In genomic region chr3:95655437-95655836, GRCm38 (mm10) we compare ENCODE assay signal across 23 mouse cellular contexts. TPM values are rescaled to one million over a fixed set of nuclear protein-coding genes. Genes with fewer than 3 reads are reported as not detected.
DNase-seq lines count a peak whose midpoint lies in the region; TF ChIP-seq lines count a peak whose summit lies in the region.
"Had no signal": no experiment of that assay in that cellular context is flagged by ENCODE, and none has a peak within 500 bp of the region (broad histone marks: within the 10 kb centered on the region; RNA-seq: fewer than 3 reads in every experiment).

No protein-coding gene starts in this region.

- H3K79me2 ChIP-seq in liver, adult 2 months (ENCODE audit: control insufficient read depth, insufficient read depth, low read length): peaks cover 15% of the 10 kb centered on the region

- TF ChIP-seq CTCF in liver, adult 2 months (IDR thresholded peaks at IDR 0.05; ENCODE audit: low read depth, low read length): no peak
- no peak for TF ChIP-seq CTCF in bone marrow macrophage, adult 2 months (IDR thresholded peaks at IDR 0.05; ENCODE audit: low read depth, low read length)

- no peak overlapping the region for H3K4me3 ChIP-seq in heart, embryonic 10.5 days
- no peak overlapping the region for H3K4me3 ChIP-seq in liver, adult 2 months (ENCODE audit: insufficient read depth, low read depth, low read length)
- H3K4me3 ChIP-seq in bone marrow macrophage, adult 2 months (ENCODE audit: insufficient read depth, low read length): no peak overlapping the region
- H3K4me3 ChIP-seq: embryonic facial prominence, embryonic 13.5 days; erythroblast, embryonic 14.5 days; forebrain, embryonic 12.5 days; limb, embryonic 15.5 days; megakaryocyte, embryonic 14.5 days; midbrain, embryonic 13.5 days had no signal

- peaks cover 7% of the 10 kb centered on the region for H3K36me3 ChIP-seq in heart, embryonic 10.5 days
- peaks cover 6% of the 10 kb centered on the region for H3K36me3 ChIP-seq in liver, adult 2 months (ENCODE audit: control insufficient read depth, insufficient read depth, low read length)
- H3K36me3 ChIP-seq: forebrain, embryonic 12.5 days; midbrain, embryonic 13.5 days had no signal

- no peak for TF ChIP-seq POLR2A in liver, adult 2 months (IDR thresholded peaks at IDR 0.05; ENCODE audit: extremely low read depth, insufficient read depth, low read length)
- no peak for TF ChIP-seq POLR2A in bone marrow macrophage, adult 2 months (IDR thresholded peaks at IDR 0.05; ENCODE audit: borderline replicate concordance, low read depth, low read length)

- peak; percentile 48 to 59 for DNase-seq in heart, adult 18-20 months
- no peak for DNase-seq in heart, embryonic 10.5 days (ENCODE audit: low spot score)
- DNase-seq in liver, adult 2 months (ENCODE audit: extremely low read depth, low read depth, low spot score): peak; percentile 55
- DNase-seq in liver: no peak
- DNase-seq in spleen, postnatal 36 days (ENCODE audit: low spot score in 2 of 2): no peak
- DNase-seq in thymus, postnatal 0 days (ENCODE audit: low spot score): no peak
- DNase-seq: cerebellum, adult 8-10 months; cerebellum, postnatal 36 days; embryo, embryonic 11 days; heart, postnatal 10 days; kidney, adult 11 months; kidney, postnatal 14 days; left cerebral cortex, postnatal 4 days; lung, adult 18-20 months; lung, postnatal 14 days had no signal

- H3K9me3 ChIP-seq in heart, embryonic 10.5 days: no peaks in the 10 kb centered on the region
- H3K9me3 ChIP-seq: embryonic facial prominence, embryonic 13.5 days; forebrain, embryonic 12.5 days; limb, embryonic 15.5 days; megakaryocyte, embryonic 14.5 days; midbrain, embryonic 13.5 days had no signal

- H3K27ac ChIP-seq in heart, embryonic 10.5 days: no peak overlapping the region
- peak overlapping the region; percentile 28; the same call in 1 of the 2 replicates for H3K27ac ChIP-seq in liver, adult 2 months (replicated peaks; ENCODE audit: insufficient read depth, low read depth, low read length)
- peak overlapping the region; percentile 100 for H3K27ac ChIP-seq in bone marrow macrophage, adult 2 months (ENCODE audit: insufficient read depth, low read depth, low read length)
- H3K27ac ChIP-seq: embryonic facial prominence, embryonic 13.5 days; forebrain, embryonic 12.5 days; hindbrain, postnatal 0 days; limb, embryonic 15.5 days; midbrain, embryonic 13.5 days had no signal

- peaks cover 28% of the 10 kb centered on the region for H3K4me1 ChIP-seq in heart, embryonic 10.5 days
- H3K4me1 ChIP-seq in liver, adult 2 months (ENCODE audit: control insufficient read depth, insufficient read depth, low read length): peaks cover 8% of the 10 kb centered on the region
- peaks cover 65% of the 10 kb centered on the region for H3K4me1 ChIP-seq in bone marrow macrophage, adult 2 months (ENCODE audit: control insufficient read depth, insufficient read depth, low read length)

- no peak overlapping the region for H3K9ac ChIP-seq in liver, adult 2 months (ENCODE audit: low read depth, low read length)
- H3K9ac ChIP-seq: embryonic facial prominence, embryonic 13.5 days; forebrain, embryonic 12.5 days; limb, embryonic 15.5 days; midbrain, embryonic 13.5 days had no signal

- 83% methylated on average over 5 of the region's 5 CpGs for WGBS in heart, embryonic 10.5 days
- WGBS in liver, adult 2 months: 63% methylated on average over 5 of the region's 5 CpGs

- no peaks in the 10 kb centered on the region for H3K27me3 ChIP-seq in heart, embryonic 10.5 days (ENCODE audit: insufficient read depth, poor library complexity, severe bottlenecking)
- no peaks in the 10 kb centered on the region for H3K27me3 ChIP-seq in liver, adult 2 months (ENCODE audit: control insufficient read depth, insufficient read depth, low read length)
- H3K27me3 ChIP-seq: embryonic facial prominence, embryonic 13.5 days; forebrain, embryonic 12.5 days; limb, embryonic 15.5 days; megakaryocyte, embryonic 14.5 days; midbrain, embryonic 13.5 days had no signal

RNA-seq across cellular contexts. Expression of gene Mcl1, which starts 3.2 kb away (rescaled TPM):
- total RNA-seq in heart, adult 18-20 months (2021): 100 to 1,000 TPM; 159 to 167 TPM
- polyA plus RNA-seq in heart, embryonic 10.5 days (2016; fragmentation: Nextera tagmentation; extraction: Ambion mirVana): 37.7 and 50.2 TPM in 2 replicates
- total RNA-seq in liver, adult 2 months (2014; rRNA removed): 57.5 and 92.2 TPM in 2 replicates
- 38.7 and 39.4 TPM in 2 replicates for polyA plus RNA-seq in liver, adult 2 months (2012; rRNA removed)
- 565 and 578 TPM in 2 replicates for polyA plus RNA-seq in bone marrow macrophage, adult 2 months (2012; ENCODE audit: insufficient read depth, insufficient read length, missing spikeins)
- polyA plus RNA-seq in thymus, postnatal 0 days (2015; fragmentation: Nextera tagmentation; extraction: Ambion mirVana): 81.3 and 91.3 TPM in 2 replicates

RNA-seq across cellular contexts. Expression of gene Ensa, which starts 30.6 kb away (rescaled TPM):
- total RNA-seq in heart, adult 18-20 months (2021): 10 to 100 TPM; 74.3 to 75.2 TPM
- polyA plus RNA-seq in heart, embryonic 10.5 days (2016; fragmentation: Nextera tagmentation; extraction: Ambion mirVana): 59.3 and 67.2 TPM in 2 replicates
- 23.5 and 25.1 TPM in 2 replicates for total RNA-seq in liver, adult 2 months (2014; rRNA removed)
- polyA plus RNA-seq in liver, adult 2 months (2012; rRNA removed): 5.0 and 5.2 TPM in 2 replicates
- 99.2 and 115 TPM in 2 replicates for polyA plus RNA-seq in bone marrow macrophage, adult 2 months (2012; ENCODE audit: insufficient read depth, insufficient read length, missing spikeins)
- 58.5 and 65.4 TPM in 2 replicates for polyA plus RNA-seq in thymus, postnatal 0 days (2015; fragmentation: Nextera tagmentation; extraction: Ambion mirVana)

RNA-seq across cellular contexts. Expression of gene Adamtsl4, which starts 32.3 kb away (rescaled TPM):
- total RNA-seq in heart, adult 18-20 months (2021): 10 to 100 TPM; 39.1 to 40.6 TPM
- polyA plus RNA-seq in heart, embryonic 10.5 days (2016; fragmentation: Nextera tagmentation; extraction: Ambion mirVana): 4.2 and 5.7 TPM in 2 replicates
- 0.55 and 1.6 TPM in 2 replicates for total RNA-seq in liver, adult 2 months (2014; rRNA removed)
- 2.5 and 4.7 TPM in 2 replicates for polyA plus RNA-seq in liver, adult 2 months (2012; rRNA removed)
- polyA plus RNA-seq in bone marrow macrophage, adult 2 months (2012; ENCODE audit: insufficient read depth, insufficient read length, missing spikeins): 2.4 and 2.6 TPM in 2 replicates
- polyA plus RNA-seq in thymus, postnatal 0 days (2015; fragmentation: Nextera tagmentation; extraction: Ambion mirVana): 0.91 and 2.0 TPM in 2 replicates

Comparison
In these comparisons a context has a peak if more than half of its experiments do, and no peak if none do; other contexts are left out.
1. DNase-seq: peak in heart, adult 18-20 months (2 of 2) and liver, adult 2 months (single experiment); none in heart, embryonic 10.5 days (single experiment), liver (single experiment), spleen, postnatal 36 days (0 of 2) and thymus, postnatal 0 days (single experiment).